Mouse (Mus musculus): ENCODE measurements around the gene Myef2. TPM values are rescaled to one million over a fixed set of nuclear protein-coding genes. Genes with fewer than 3 reads are reported as not detected.

The Myef2 gene
- polyA plus RNA-seq, 1 experiment from 2014 or later: 247 TPM

DNA sequence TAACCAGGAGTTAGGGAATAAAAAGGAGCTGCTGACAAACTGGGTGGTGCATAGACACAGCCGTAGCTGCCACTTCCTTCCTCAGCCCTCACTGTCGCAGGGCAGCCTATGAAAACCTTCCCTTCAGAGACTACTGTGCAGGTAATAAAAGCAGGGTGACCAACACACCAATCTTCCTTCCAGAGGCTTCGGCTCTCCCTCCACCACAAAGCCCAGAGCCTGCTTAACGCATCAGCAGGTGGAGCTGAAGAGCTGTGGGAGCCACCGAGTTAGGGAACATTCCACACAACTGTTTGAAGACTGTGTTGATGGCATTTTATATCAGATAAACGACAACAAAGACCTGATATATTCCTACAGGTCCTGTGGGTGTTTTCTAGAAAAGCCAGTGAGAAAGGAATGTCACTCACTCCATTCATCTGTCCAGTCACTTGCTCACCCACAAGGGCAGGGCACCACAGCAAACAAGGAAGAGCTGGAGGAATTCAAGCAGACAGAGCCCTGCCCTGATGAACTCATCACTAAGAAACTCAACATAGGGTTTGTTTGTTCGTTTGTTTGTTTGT lies 66.1 kb downstream of the Myef2 start:
- H3K4me2 ChIP-seq (ENCODE audit: low read depth): no peak overlapping the region
- no peak overlapping the region for H3K4me3 ChIP-seq (ENCODE audit: low read depth, low read length)
- DNase-seq (ENCODE audit: low spot score) (no peak), ATAC-seq (ENCODE audit: insufficient read depth, low FRiP score, low TSS enrichment) (no peak)
- no peaks in the 10 kb centered on the region for H3K9me3 ChIP-seq (ENCODE audit: control insufficient read depth, low read length)
- no peaks in the 10 kb centered on the region for H3K4me1 ChIP-seq (ENCODE audit: control insufficient read depth, insufficient read depth, low read length)
- no peak overlapping the region for H3K9ac ChIP-seq (ENCODE audit: low read length)
- H3K27me3 ChIP-seq (ENCODE audit: control insufficient read depth, insufficient read depth, low read length): no peaks in the 10 kb centered on the region
- no peaks in the 10 kb centered on the region for H3K36me3 ChIP-seq (ENCODE audit: control insufficient read depth, insufficient read depth, low read length)
- H3K27ac ChIP-seq (ENCODE audit: low read depth, low read length): no peak overlapping the region
- 42% methylated on average over 7 of the region's 7 CpGs for WGBS

DNA sequence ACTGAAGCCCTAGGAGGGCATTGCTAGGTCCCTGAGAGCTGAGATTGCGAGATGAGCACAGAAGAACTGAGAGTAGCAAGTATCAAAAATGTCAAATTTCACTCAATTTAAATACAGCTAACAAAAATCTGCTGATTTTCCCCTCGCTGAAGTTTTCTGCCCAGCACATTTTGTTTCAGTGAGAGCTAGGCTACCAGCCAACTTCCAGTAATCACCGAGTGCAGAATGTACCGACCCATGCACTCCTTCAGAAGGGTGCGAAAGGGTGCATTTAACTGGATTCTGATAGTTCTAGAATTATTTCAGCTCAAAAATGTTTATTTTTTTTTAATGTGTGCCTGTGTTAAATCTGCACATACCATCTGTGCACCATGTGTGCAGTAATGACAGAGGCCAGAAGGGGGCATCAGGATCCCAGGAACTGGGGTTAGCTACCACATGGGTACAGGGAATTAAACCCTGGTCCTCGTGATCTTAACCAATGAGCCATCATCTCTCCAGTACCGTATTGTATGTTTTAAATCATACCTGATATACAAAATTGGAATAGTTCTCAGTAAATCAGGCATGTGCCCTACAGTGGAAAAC lies 68.1 kb downstream of the Myef2 start:
- no peaks in the 10 kb centered on the region for H3K36me3 ChIP-seq (ENCODE audit: control insufficient read depth, insufficient read depth, low read length)
- H3K4me1 ChIP-seq (ENCODE audit: control insufficient read depth, insufficient read depth, low read length): no peaks in the 10 kb centered on the region
- H3K9ac ChIP-seq (ENCODE audit: low read length): no peak overlapping the region
- no peaks in the 10 kb centered on the region for H3K27me3 ChIP-seq (ENCODE audit: control insufficient read depth, insufficient read depth, low read length)
- no peaks in the 10 kb centered on the region for H3K9me3 ChIP-seq (ENCODE audit: control insufficient read depth, low read length)
- H3K27ac ChIP-seq (ENCODE audit: low read depth, low read length): no peak overlapping the region
- H3K4me3 ChIP-seq (ENCODE audit: low read depth, low read length): no peak overlapping the region
- ATAC-seq (ENCODE audit: insufficient read depth, low FRiP score, low TSS enrichment) (no peak), DNase-seq (ENCODE audit: low spot score) (no peak)
- WGBS: 91% methylated on average over 7 of the region's 7 CpGs
- H3K4me2 ChIP-seq (ENCODE audit: low read depth): no peak overlapping the region

Other genes starting within 250 kb of the Myef2 start
- gene Slc24a5, start 55.5 kb downstream of the Myef2 start, polyA plus RNA-seq (2014; fragmentation: Nextera tagmentation; extraction: Ambion mirVana): 5.0 and 7.0 TPM in 2 replicates
- not detected in 2 replicates for gene Ctxn2, start 13.0 kb upstream of the Myef2 start, polyA plus RNA-seq (2014; fragmentation: Nextera tagmentation; extraction: Ambion mirVana)
- gene Slc12a1, start 28.8 kb upstream of the Myef2 start, polyA plus RNA-seq (2014; fragmentation: Nextera tagmentation; extraction: Ambion mirVana): 0.05 and 0.07 TPM in 2 replicates
- 171 and 175 TPM in 2 replicates for gene Dut, start 123.5 kb upstream of the Myef2 start, polyA plus RNA-seq (2014; fragmentation: Nextera tagmentation; extraction: Ambion mirVana)

Measured in neural tube, embryonic 11.5 days (tissue).